Mouse (Mus musculus): Measurements from ENCODE around the gene Cckar.

GRCm38 (mm10) chr5:53656596-53656995 is 50.9 kb downstream of the Cckar start:
- TF ChIP-seq CTCF (IDR thresholded peaks at IDR 0.05; ENCODE audit: low read depth) (no peak), EP300 (IDR thresholded peaks at IDR 0.05; ENCODE audit: low read depth) (no peak)

Measured in heart, postnatal 0 days (tissue).